Mouse (Mus musculus) limb, embryonic 14.5 days (tissue): ENCODE data around the gene Gnb4. TPM values are rescaled to one million over a fixed set of nuclear protein-coding genes. Genes with fewer than 3 reads are reported as not detected.

ENCODE experiments used
- ATAC-seq: fragments of 200-750 bp; cut with Nextera tagmentation; 2 replicates; pipeline ENCODE4 v1.8.0; 2017; ENCODE audit warnings: low read depth, moderate number of reproducible peaks, moderate TSS enrichment; ENCODE audit not compliant: low FRiP score
- DNase-seq: peaks from one replicate; pipeline ENCODE4 v3.0.0-alpha.2; 2015; ENCODE audit warnings: low spot score
- H3K27ac ChIP-seq: fragments of 300-500 bp; sonication (generic); replicated peaks from 2 replicates; pipeline ENCODE4 v1.5.1; 2014; ENCODE audit warnings: low read depth, mild to moderate bottlenecking, low read length, moderate library complexity, mixed read lengths
- H3K27me3 ChIP-seq: fragments of 300-500 bp; sonication (generic); 2 replicates; pipeline ENCODE4 v1.6.1; 2014; ENCODE audit warnings: low read length, mixed read lengths; ENCODE audit not compliant: control insufficient read depth, insufficient read depth
- H3K36me3 ChIP-seq: fragments of 300-500 bp; sonication (generic); 2 replicates; pipeline ENCODE4 v1.6.1; 2014; ENCODE audit warnings: mild to moderate bottlenecking, low read length, moderate library complexity, mixed read lengths; ENCODE audit not compliant: control insufficient read depth, insufficient read depth
- H3K4me1 ChIP-seq: fragments of 300-500 bp; sonication (generic); 2 replicates; pipeline ENCODE4 v1.6.1; 2014; ENCODE audit warnings: antibody characterized with exemption, low read length, mixed read lengths; ENCODE audit not compliant: control insufficient read depth, insufficient read depth
- H3K4me2 ChIP-seq: fragments of 300-500 bp; sonication (generic); replicated peaks from 2 replicates; pipeline ENCODE4 v1.6.1; 2014; ENCODE audit warnings: low read depth, mild to moderate bottlenecking, low read length, moderate library complexity; ENCODE audit not compliant: severe bottlenecking
- H3K4me3 ChIP-seq: fragments of 300-500 bp; sonication (generic); replicated peaks from 2 replicates; pipeline ENCODE4 v1.5.1; 2014; ENCODE audit warnings: low read length
- H3K9ac ChIP-seq: fragments of 300-500 bp; sonication (generic); 2 replicates; pipeline ENCODE4 v1.6.1; 2014; ENCODE audit warnings: mild to moderate bottlenecking, low read depth, low read length, moderate library complexity; ENCODE audit not compliant: severe bottlenecking
- H3K9me3 ChIP-seq: fragments of 300-500 bp; sonication (generic); 2 replicates; pipeline ENCODE4 v1.6.1; 2016; ENCODE audit warnings: low read length; ENCODE audit not compliant: control insufficient read depth
- POLR2A ChIP-seq: fragments of 200-500 bp; IDR thresholded peaks from 2 replicates; pipeline ENCODE4 v1.8.0; 2012; ENCODE audit warnings: inconsistent platforms, mild to moderate bottlenecking, moderate library complexity, borderline replicate concordance; ENCODE audit not compliant: insufficient read depth, insufficient read length; ENCODE audit errors: extremely low read depth
- WGBS: fragments of 180-500 bp; shearing (Covaris S2); extraction: QIAGEN DNeasy Blood & Tissue Kit; methylation state at CpG from one replicate; pipeline ENCODE4 v1.1.7; 2014; 5-methylcytosine and 5-hydroxymethylcytosine counted together
- polyA plus RNA-seq, 2 experiments: library from polyadenylated mRNA; depleted of rRNA in 1 of 2; stranded (reverse) in 1 of 2; unstranded in 1 of 2; fragments of >200 nt; fragmentation: Nextera tagmentation in 1 of 2; extraction: Ambion mirVana in 1 of 2; gene quantifications; 2 replicates each; pipeline versions ENCODE4 v1.2.1 to v1.2.3; 2012 to 2014

Gene Gnb4
- polyA plus RNA-seq, 2 experiments: 70.3 to 78.0 TPM

DNA sequence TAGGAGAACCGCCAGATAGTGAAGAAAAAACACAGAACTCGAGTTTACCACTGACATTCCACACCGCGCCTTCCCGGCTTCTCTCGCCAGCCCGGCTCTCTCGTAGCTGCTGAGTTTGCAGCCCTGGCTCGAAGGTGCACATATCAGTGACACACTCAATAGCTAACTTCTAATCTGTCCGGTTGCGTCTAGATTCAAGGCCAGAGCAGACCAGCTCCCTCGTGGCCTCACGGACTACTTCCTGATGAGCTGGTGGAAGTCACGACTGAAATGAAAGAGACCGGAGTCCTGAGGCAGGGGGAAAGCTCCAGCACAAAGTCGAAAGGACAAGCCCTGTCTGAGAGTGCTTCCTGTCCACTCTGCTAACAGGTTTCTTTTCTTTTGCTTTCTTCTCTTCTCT, 42.4 kb upstream of the Gnb4 start:
- Histone ChIP-seq H3K4me1 (no peaks in the 10 kb centered on the region), H3K9ac (no peak overlapping the region), H3K4me3 (no peak overlapping the region), H3K27me3 (no peaks in the 10 kb centered on the region), H3K36me3 (no peaks in the 10 kb centered on the region), H3K9me3 (no peaks in the 10 kb centered on the region), H3K27ac (no peak overlapping the region), H3K4me2 (no peak overlapping the region)
- ATAC-seq (no peak), DNase-seq (no peak)
- WGBS: 81% methylated on average over 16 of the region's 16 CpGs
- TF ChIP-seq POLR2A: no peak

DNA sequence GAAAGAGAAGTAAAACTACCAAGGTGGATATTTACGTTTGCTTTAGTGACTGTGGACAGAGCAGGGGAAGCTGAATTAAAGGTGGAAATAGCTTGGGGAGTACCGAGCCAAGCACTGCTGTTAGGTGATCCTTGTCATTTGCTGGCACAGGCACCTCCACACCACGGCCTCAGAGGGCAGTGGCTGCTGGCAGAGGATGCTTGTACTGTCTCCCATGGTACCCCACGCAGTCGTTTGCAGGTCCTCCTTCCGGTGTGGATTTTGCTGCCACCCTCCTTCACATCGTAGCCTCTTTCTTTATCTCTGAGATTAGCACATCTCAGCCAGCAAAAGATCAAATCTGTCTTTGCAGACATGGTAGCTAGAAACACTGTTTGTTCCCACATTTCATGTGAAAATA, 42.0 kb upstream of the Gnb4 start:
- WGBS: 76% methylated on average over 7 of the region's 7 CpGs
- Histone ChIP-seq H3K4me2 (no peak overlapping the region), H3K4me3 (no peak overlapping the region), H3K9ac (no peak overlapping the region), H3K27ac (no peak overlapping the region), H3K9me3 (no peaks in the 10 kb centered on the region), H3K4me1 (no peaks in the 10 kb centered on the region), H3K27me3 (no peaks in the 10 kb centered on the region), H3K36me3 (no peaks in the 10 kb centered on the region)
- DNase-seq (no peak), ATAC-seq (no peak)
- no peak for TF ChIP-seq POLR2A

DNA sequence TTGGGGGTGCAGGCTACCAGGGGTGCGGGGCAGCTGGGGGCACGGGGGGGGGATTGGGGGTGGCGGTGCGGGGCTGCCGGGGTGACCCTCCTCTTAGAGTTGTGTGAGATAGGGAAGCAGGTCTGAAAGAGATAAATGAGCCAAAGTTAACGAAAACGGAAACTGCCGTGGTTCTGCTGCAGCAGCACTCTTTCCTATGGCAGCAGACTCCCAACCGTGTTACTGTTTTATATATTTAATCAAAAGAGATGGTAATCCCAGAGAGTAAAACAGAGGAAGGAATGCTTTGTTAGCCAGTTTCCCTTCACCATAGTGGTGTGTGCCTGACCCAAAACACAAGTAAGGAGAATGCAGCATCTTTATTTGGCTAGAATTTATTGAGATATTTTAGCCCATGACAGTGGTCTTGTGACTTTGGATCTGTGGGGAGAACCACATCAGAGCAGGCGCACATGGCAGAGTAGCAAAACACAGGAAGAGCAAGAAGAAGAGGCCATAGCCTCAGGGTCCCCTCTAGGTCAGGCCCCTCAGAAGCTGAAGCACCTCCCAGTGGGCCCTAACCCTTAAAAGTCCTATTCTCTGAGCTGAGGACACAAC, 40.1 kb upstream of the Gnb4 start:
- DNase-seq: no peak
- no peak for TF ChIP-seq POLR2A
- no peak overlapping the region for H3K27ac ChIP-seq
- H3K4me2 ChIP-seq: no peak overlapping the region
- H3K36me3 ChIP-seq: no peaks in the 10 kb centered on the region
- no peak overlapping the region for H3K9ac ChIP-seq
- no peaks in the 10 kb centered on the region for H3K4me1 ChIP-seq
- 86% methylated on average over 10 of the region's 10 CpGs for WGBS
- no peak for ATAC-seq
- no peaks in the 10 kb centered on the region for H3K9me3 ChIP-seq
- no peaks in the 10 kb centered on the region for H3K27me3 ChIP-seq
- no peak overlapping the region for H3K4me3 ChIP-seq

DNA sequence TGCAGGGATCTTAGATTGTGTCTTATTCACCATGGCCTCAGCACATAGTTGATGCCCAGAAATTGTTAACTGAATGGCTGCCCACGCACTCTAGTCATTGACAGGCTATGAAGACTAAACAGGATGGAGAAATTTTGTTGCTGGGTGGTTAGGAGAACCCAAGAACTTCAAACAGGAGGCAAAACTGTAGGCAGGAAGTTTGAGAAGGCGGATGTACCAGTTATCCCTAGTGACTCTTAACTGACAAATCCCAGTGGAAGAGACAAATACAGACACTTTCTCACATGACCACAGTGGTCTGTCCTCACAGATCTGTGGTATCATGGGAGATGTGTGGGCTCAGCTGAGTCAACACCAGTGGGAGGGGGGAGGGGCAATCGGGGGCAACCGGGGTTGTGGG, 39.6 kb upstream of the Gnb4 start:
- 93% methylated on average over 4 of the region's 4 CpGs for whole genome bisulfite sequencing
- Histone ChIP-seq H3K9ac (no peak overlapping the region), H3K27me3 (no peaks in the 10 kb centered on the region), H3K9me3 (no peaks in the 10 kb centered on the region), H3K4me1 (no peaks in the 10 kb centered on the region), H3K4me3 (no peak overlapping the region), H3K36me3 (no peaks in the 10 kb centered on the region), H3K4me2 (no peak overlapping the region), H3K27ac (no peak overlapping the region)
- TF ChIP-seq POLR2A: no peak
- DNase-seq (no peak), ATAC-seq (no peak)

DNA sequence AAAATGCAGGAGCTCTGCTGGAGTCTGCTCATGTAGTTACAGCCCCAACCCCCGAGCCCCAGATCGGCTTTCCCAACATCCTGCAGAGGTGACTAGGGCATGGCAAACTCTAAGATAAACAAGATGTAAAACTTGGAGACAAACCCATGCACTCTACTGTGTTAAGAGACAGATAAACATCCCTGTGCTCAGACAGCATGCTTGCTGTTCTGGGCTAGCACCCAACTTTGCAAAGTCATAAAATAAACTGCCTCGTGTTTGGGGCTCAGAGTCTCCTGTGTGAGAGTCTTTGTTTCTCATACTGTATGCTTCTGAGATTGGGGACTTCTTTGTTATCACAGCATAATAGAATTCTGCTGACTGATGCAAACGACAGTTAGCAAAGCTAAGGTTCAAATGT, 36.4 kb upstream of the Gnb4 start:
- H3K9ac ChIP-seq: no peak overlapping the region
- H3K4me3 ChIP-seq: no peak overlapping the region
- H3K4me2 ChIP-seq: no peak overlapping the region
- H3K36me3 ChIP-seq: no peaks in the 10 kb centered on the region
- H3K9me3 ChIP-seq: no peaks in the 10 kb centered on the region
- H3K4me1 ChIP-seq: no peaks in the 10 kb centered on the region
- TF ChIP-seq POLR2A: no peak
- ATAC-seq (no peak), DNase-seq (no peak)
- 66% methylated on average over 4 of the region's 4 CpGs for WGBS
- no peak overlapping the region for H3K27ac ChIP-seq
- no peaks in the 10 kb centered on the region for H3K27me3 ChIP-seq

DNA sequence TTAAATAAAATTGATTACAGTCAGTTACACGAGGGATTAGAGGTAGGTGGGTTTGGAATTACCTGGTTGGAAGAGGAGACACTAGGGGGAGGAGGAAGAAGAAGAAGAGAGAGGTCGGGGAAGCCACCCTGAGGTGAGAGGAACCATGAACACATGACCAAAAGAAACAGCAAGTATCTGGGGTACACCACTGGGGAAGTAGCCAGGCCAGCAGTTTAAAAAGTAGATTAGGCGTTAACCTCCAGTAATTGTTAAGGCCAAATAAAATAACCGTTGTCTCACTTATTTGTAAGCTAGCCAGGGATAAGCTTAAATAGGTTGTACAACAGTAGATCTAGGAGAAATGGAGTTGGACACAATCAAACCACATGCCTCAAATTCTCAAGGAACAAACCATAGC, 32.9 kb upstream of the Gnb4 start:
- no peaks in the 10 kb centered on the region for H3K36me3 ChIP-seq
- no peaks in the 10 kb centered on the region for H3K27me3 ChIP-seq
- no peak for DNase-seq
- H3K4me3 ChIP-seq: no peak overlapping the region
- no peak overlapping the region for H3K4me2 ChIP-seq
- 67% methylated on average over 4 of the region's 4 CpGs for WGBS
- H3K9me3 ChIP-seq: no peaks in the 10 kb centered on the region
- H3K27ac ChIP-seq: no peak overlapping the region
- TF ChIP-seq POLR2A: no peak
- H3K4me1 ChIP-seq: no peaks in the 10 kb centered on the region
- no peak for ATAC-seq
- no peak overlapping the region for H3K9ac ChIP-seq
